Mouse (Mus musculus): Measurements from ENCODE around the gene Dnaic1. TPM values are rescaled to one million over a fixed set of nuclear protein-coding genes. Genes with fewer than 3 reads are reported as not detected.

The Dnaic1 gene
- total and polyA plus RNA-seq, 3 experiments, result 0.34 to 4.1 (median 0.89) TPM

GRCm38 (mm10) chr4:41532420-41532819, 37.2 kb upstream of the Dnaic1 start (continued):
- no peak for TF ChIP-seq SIN3A (IDR thresholded peaks at IDR 0.05; ENCODE audit: low read length)
- no peak for TF ChIP-seq UBTF (IDR thresholded peaks at IDR 0.05; ENCODE audit: low read depth, low read length)

DNA sequence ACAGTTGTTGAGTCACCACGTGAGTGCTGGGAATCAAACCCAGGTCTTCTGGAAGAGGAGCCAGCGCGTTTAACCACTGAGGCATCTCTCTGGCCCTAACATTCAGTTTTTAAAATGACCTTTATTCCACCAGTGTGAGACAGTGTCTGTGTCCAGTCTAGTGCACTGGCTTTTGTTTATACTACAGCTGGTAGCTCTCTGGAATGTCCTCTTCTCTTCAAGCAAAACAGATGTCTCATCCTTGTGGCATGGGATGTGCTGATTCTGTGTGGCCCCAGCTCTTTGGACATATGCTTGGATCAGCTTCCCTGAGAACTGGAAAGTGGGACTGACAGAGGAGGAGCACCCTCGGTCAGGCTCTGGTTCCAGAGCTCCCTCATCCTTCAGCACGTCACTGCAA, 34.7 kb upstream of the Dnaic1 start:
- H3K27me3 ChIP-seq (replicated peaks), result peaks cover 44% of the 10 kb centered on the region
- in situ Hi-C loops (cut with MboI; ENCODE audit: low pct_ligation_motif_present, low pct_unique_long_range_greater_than_20kb, low sequenced_read_pairs) (no loop called here), dilution Hi-C loops (cut with MboI; ENCODE audit: extremely low pct_ligation_motif_present, extremely low pct_unique_long_range_greater_than_20kb, low sequenced_read_pairs) (no loop called here)
- no peaks in the 10 kb centered on the region for H3K36me3 ChIP-seq (replicated peaks in 1 of 2; ENCODE audit: control insufficient read depth in 1 of 2, insufficient read depth in 1 of 2, low read length in 1 of 2)
- H3K9me3 ChIP-seq (replicated peaks; ENCODE audit: low read length), result no peaks in the 10 kb centered on the region
- H3K9ac ChIP-seq (ENCODE audit: insufficient read depth, low read depth), result no peak overlapping the region
- TF ChIP-seq HCFC1 (IDR thresholded peaks at IDR 0.05; ENCODE audit: low read depth, low read length), result no peak
- no peak for TF ChIP-seq TCF12 (IDR thresholded peaks at IDR 0.05; ENCODE audit: low read depth, low read length)
- TF ChIP-seq ELF1 (IDR thresholded peaks at IDR 0.05; ENCODE audit: low read depth, low read length), result no peak
- no peak for TF ChIP-seq ZMIZ1 (IDR thresholded peaks at IDR 0.05; ENCODE audit: low read depth, low read length)
- TF ChIP-seq USF2 (conservative IDR thresholded peaks at IDR 0.05; ENCODE audit: low read depth, low read length), result no peak
- no peak for TF ChIP-seq POLR2AphosphoS2 (IDR thresholded peaks at IDR 0.05; ENCODE audit: low read depth, low read length)
- TF ChIP-seq GABPA (IDR thresholded peaks at IDR 0.05; ENCODE audit: insufficient replicate concordance, low read depth, low read length), result no peak
- TF ChIP-seq ETS1 (conservative IDR thresholded peaks at IDR 0.05; ENCODE audit: low read depth, low read length), result no peak
- no peak for TF ChIP-seq USF1 (IDR thresholded peaks at IDR 0.05; ENCODE audit: low read depth, low read length)
- TF ChIP-seq CTCF (conservative IDR thresholded peaks at IDR 0.05 in 1 of 2, IDR thresholded peaks at IDR 0.05 in 1 of 2; ENCODE audit: low read depth in 2 of 2, low read length in 2 of 2), result no peak
- TF ChIP-seq SMC3 (IDR thresholded peaks at IDR 0.05; ENCODE audit: low read depth, low read length), result no peak
- TF ChIP-seq MYC (IDR thresholded peaks at IDR 0.05; ENCODE audit: low read depth, low read length), result no peak
- TF ChIP-seq MAFK (IDR thresholded peaks at IDR 0.05; ENCODE audit: insufficient replicate concordance, low read length), result no peak
- no peak for TF ChIP-seq PAX5 (IDR thresholded peaks at IDR 0.05; ENCODE audit: low read length)
- no peak for TF ChIP-seq MEF2A (IDR thresholded peaks at IDR 0.05; ENCODE audit: borderline replicate concordance, low read depth, low read length)
- TF ChIP-seq MAZ (IDR thresholded peaks at IDR 0.05; ENCODE audit: low read depth, low read length), result no peak
- TF ChIP-seq BHLHE40 (IDR thresholded peaks at IDR 0.05; ENCODE audit: low read depth, low read length), result no peak
- no peak for TF ChIP-seq ZC3H11A (IDR thresholded peaks at IDR 0.05; ENCODE audit: low read depth, low read length)
- TF ChIP-seq TBP (conservative IDR thresholded peaks at IDR 0.05; ENCODE audit: low read depth, low read length), result no peak
- no peak for TF ChIP-seq EP300 (IDR thresholded peaks at IDR 0.05; ENCODE audit: low read length)
- H3K4me3 ChIP-seq (replicated peaks in 1 of 3; ENCODE audit: low read depth in 2 of 3, low read length in 2 of 3, poor library complexity in 1 of 3), result no peak overlapping the region
- DNase-seq (ENCODE audit: extremely low read depth), result no peak
- H3K27ac ChIP-seq (ENCODE audit: insufficient read depth, low read depth), result no peak overlapping the region
- H3K4me1 ChIP-seq (ENCODE audit: control insufficient read depth in 1 of 2, insufficient read depth in 2 of 2), result no peaks in the 10 kb centered on the region
- H3K4me2 ChIP-seq (ENCODE audit: insufficient read depth, low read depth, poor library complexity, severe bottlenecking), result no peak overlapping the region
- no peaks in the 10 kb centered on the region for H3K79me2 ChIP-seq (replicated peaks; ENCODE audit: control insufficient read depth, extremely low read depth, insufficient read depth, poor library complexity, severe bottlenecking)

Measured in CH12.LX (cell line).